In genomic region chr16:35847138-35847537, GRCm38 (mm10) we compare ENCODE assay signal across 35 mouse cellular contexts.
"Had no signal": no experiment of that assay in that cellular context is flagged by ENCODE, and none has a peak within 500 bp of the region (broad histone marks: within the 10 kb centered on the region; RNA-seq: fewer than 3 reads in every experiment).

No protein-coding gene starts in this region.

- H3K9me3 ChIP-seq: heart, embryonic 10.5 days; heart, embryonic 12.5 days; heart, embryonic 13.5 days; heart, embryonic 15.5 days; hindbrain, embryonic 10.5 days; hindbrain, embryonic 12.5 days; hindbrain, embryonic 13.5 days; hindbrain, embryonic 15.5 days; intestine, embryonic 15.5 days; kidney, embryonic 15.5 days had no signal

- ATAC-seq: hindbrain, embryonic 16.5 days; hindbrain, postnatal 0 days; inflammation-experienced regulatory T-cells, adult 6 months; intestine, embryonic 15.5 days; intestine, embryonic 16.5 days; intestine, postnatal 0 days had no signal

- H3K4me1 ChIP-seq: heart, embryonic 10.5 days; heart, embryonic 12.5 days; heart, embryonic 13.5 days; heart, embryonic 15.5 days; hindbrain, embryonic 10.5 days; hindbrain, embryonic 12.5 days; hindbrain, embryonic 13.5 days; hindbrain, embryonic 15.5 days; intestine, embryonic 15.5 days; kidney, embryonic 15.5 days had no signal

- DNase-seq: heart, postnatal 10 days; heart, postnatal 14 days; heart, postnatal 36 days; heart, postnatal 4 days; kidney, adult 11 months; kidney, adult 18-20 months; kidney, adult 2 months; kidney, adult 8-10 months; kidney, adult 9 months; kidney, postnatal 10 days; kidney, postnatal 14 days; kidney, postnatal 25 days; kidney, postnatal 36 days; kidney, postnatal 4 days; layer of hippocampus, adult 9-11 months; layer of hippocampus, postnatal 36 days had no signal

- H3K4me3 ChIP-seq: heart, embryonic 10.5 days; heart, embryonic 12.5 days; heart, embryonic 13.5 days; heart, embryonic 15.5 days; hindbrain, embryonic 10.5 days; hindbrain, embryonic 12.5 days; hindbrain, embryonic 13.5 days; hindbrain, embryonic 15.5 days; intestine, embryonic 15.5 days; kidney, embryonic 15.5 days; layer of hippocampus, adult 2 months; left cerebral cortex, adult 2 months had no signal

- H3K27ac ChIP-seq: heart, embryonic 10.5 days; heart, embryonic 13.5 days; heart, embryonic 15.5 days; hindbrain, embryonic 10.5 days; hindbrain, embryonic 12.5 days; hindbrain, embryonic 13.5 days; hindbrain, embryonic 14.5 days; hindbrain, embryonic 15.5 days; hindbrain, postnatal 0 days; intestine, embryonic 15.5 days; kidney, embryonic 15.5 days; kidney, postnatal 0 days; layer of hippocampus, adult 2 months; left cerebral cortex, adult 2 months had no signal

- H3K9ac ChIP-seq: heart, embryonic 12.5 days; heart, embryonic 13.5 days; heart, embryonic 15.5 days; hindbrain, embryonic 12.5 days; hindbrain, embryonic 13.5 days; hindbrain, embryonic 14.5 days; hindbrain, embryonic 15.5 days; intestine, embryonic 15.5 days; kidney, embryonic 15.5 days had no signal

- H3K27me3 ChIP-seq: heart, embryonic 12.5 days; heart, embryonic 13.5 days; heart, embryonic 15.5 days; hindbrain, embryonic 12.5 days; hindbrain, embryonic 13.5 days; hindbrain, embryonic 15.5 days; intestine, embryonic 15.5 days; kidney, embryonic 15.5 days had no signal

- H3K36me3 ChIP-seq: heart, embryonic 10.5 days; heart, embryonic 12.5 days; heart, embryonic 13.5 days; heart, embryonic 15.5 days; hindbrain, embryonic 10.5 days; hindbrain, embryonic 12.5 days; hindbrain, embryonic 13.5 days; hindbrain, embryonic 15.5 days; intestine, embryonic 15.5 days; kidney, embryonic 15.5 days had no signal
